Mouse (Mus musculus) liver, adult (tissue): ENCODE data around the gene Gm10306.

Source experiments
- GATA4 ChIP-seq: IDR thresholded peaks from 2 replicates; pipeline ENCODE4 v1.6.1; 2014; ENCODE audit warnings: mild to moderate bottlenecking, low read length; ENCODE audit not compliant: insufficient replicate concordance

The Gm10306 gene

GRCm38 (mm10) chr4:94556265-94557054, at the start of gene Gm10306, which contains the start of gene Caap1:
Gm10306 (plus strand) TSS chr4:94556546.
Caap1 (minus strand) TSS chr4:94556796.
- TF ChIP-seq GATA4 = no peak

GRCm38 (mm10) chr4:94515366-94515765, 41.0 kb upstream of the Gm10306 start:
- no peak for TF ChIP-seq GATA4

- TF ChIP-seq GATA4 = no peak
These were observed 38.7 kb upstream of the Gm10306 start for GRCm38 (mm10) chr4:94517631-94518030.

GRCm38 (mm10) chr4:94523321-94523720, 33.0 kb upstream of the Gm10306 start:
- TF ChIP-seq GATA4 = no peak

- TF ChIP-seq GATA4 = no peak
These were observed 26.9 kb upstream of the Gm10306 start for GRCm38 (mm10) chr4:94529448-94529847.

GRCm38 (mm10) chr4:94533205-94533604, 23.1 kb upstream of the Gm10306 start:
- no peak for TF ChIP-seq GATA4

- no peak for TF ChIP-seq GATA4
These were observed 13.3 kb upstream of the Gm10306 start for GRCm38 (mm10) chr4:94543041-94543440.

- TF ChIP-seq GATA4 = no peak
These were observed 12.0 kb upstream of the Gm10306 start for GRCm38 (mm10) chr4:94544321-94544720.

- no peak for TF ChIP-seq GATA4
These were observed 1.3 kb upstream of the Gm10306 start for GRCm38 (mm10) chr4:94554955-94555494.

GRCm38 (mm10) chr4:94557145-94557544, 799 bp downstream of the Gm10306 start:
- TF ChIP-seq GATA4 = no peak

- TF ChIP-seq GATA4 = no peak
These were observed 2.9 kb downstream of the Gm10306 start for GRCm38 (mm10) chr4:94559266-94559665.

- no peak for TF ChIP-seq GATA4
These were observed 4.0 kb downstream of the Gm10306 start for GRCm38 (mm10) chr4:94560316-94560715.

- no peak for TF ChIP-seq GATA4
These were observed 5.8 kb downstream of the Gm10306 start for GRCm38 (mm10) chr4:94561954-94562648.

GRCm38 (mm10) chr4:94564297-94564696, 8.0 kb downstream of the Gm10306 start:
- TF ChIP-seq GATA4 = no peak

- no peak for TF ChIP-seq GATA4
These were observed 16.3 kb downstream of the Gm10306 start for GRCm38 (mm10) chr4:94572677-94573076.

- no peak for TF ChIP-seq GATA4
These were observed 35.5 kb downstream of the Gm10306 start for GRCm38 (mm10) chr4:94591765-94592381.

- no peak for TF ChIP-seq GATA4
These were observed 36.4 kb downstream of the Gm10306 start for GRCm38 (mm10) chr4:94592709-94593108.
